Mouse (Mus musculus) hindbrain, embryonic 11.5 days (tissue): ENCODE measurements around the gene Mcl1. TPM values are rescaled to one million over a fixed set of nuclear protein-coding genes. Genes with fewer than 3 reads are reported as not detected.
"Not testable (repeated sequence)": the region's sequence is repeated elsewhere in the genome, so short reads cannot be mapped to it uniquely, and the experiment has no call there.

Experiments used
- ATAC-seq: fragments of 200-750 bp; cut with Nextera tagmentation; 2 replicates; pipeline ENCODE4 v1.8.0; 2017; ENCODE audit warnings: mild to moderate bottlenecking, moderate TSS enrichment, moderate library complexity; ENCODE audit not compliant: low FRiP score
- DNase-seq: peaks from one replicate; pipeline ENCODE4 v3.0.0-alpha.2; 2015; ENCODE audit warnings: low spot score
- H3K27ac ChIP-seq: fragments of 300-500 bp; sonication (generic); 2 replicates; pipeline ENCODE4 v1.5.1; 2014; ENCODE audit warnings: mild to moderate bottlenecking, low read depth, low read length
- H3K27me3 ChIP-seq: fragments of 300-500 bp; sonication (generic); 2 replicates; pipeline ENCODE4 v1.6.1; 2014; ENCODE audit warnings: mild to moderate bottlenecking, low read length, moderate library complexity, mixed read lengths; ENCODE audit not compliant: control insufficient read depth, insufficient read depth
- H3K36me3 ChIP-seq: fragments of 300-500 bp; sonication (generic); 2 replicates; pipeline ENCODE4 v1.6.1; 2014; ENCODE audit warnings: mild to moderate bottlenecking, low read length, moderate library complexity, mixed read lengths; ENCODE audit not compliant: control insufficient read depth, insufficient read depth
- H3K4me1 ChIP-seq: fragments of 300-500 bp; sonication (generic); replicated peaks from 2 replicates; pipeline ENCODE4 v1.6.1; 2014; ENCODE audit warnings: low read length, mixed read lengths; ENCODE audit not compliant: control insufficient read depth, insufficient read depth
- H3K4me2 ChIP-seq: fragments of 300-500 bp; sonication (generic); replicated peaks from 2 replicates; pipeline ENCODE4 v1.6.1; 2014; ENCODE audit warnings: mild to moderate bottlenecking, low read depth, low read length
- H3K4me3 ChIP-seq: fragments of 300-500 bp; sonication (generic); 2 replicates; pipeline ENCODE4 v1.5.1; 2014; ENCODE audit warnings: low read depth, low read length
- H3K9ac ChIP-seq: fragments of 300-500 bp; sonication (generic); 2 replicates; pipeline ENCODE4 v1.6.1; 2014; ENCODE audit warnings: low read depth, low read length
- H3K9me3 ChIP-seq: fragments of 300-500 bp; sonication (generic); 2 replicates; pipeline ENCODE4 v1.6.1; 2016; ENCODE audit warnings: low read length; ENCODE audit not compliant: control insufficient read depth
- WGBS: fragments of 180-500 bp; shearing (Covaris S2); extraction: QIAGEN DNeasy Blood & Tissue Kit; methylation state at CpG from one replicate; pipeline ENCODE4 v1.1.7; 2014; 5-methylcytosine and 5-hydroxymethylcytosine counted together
- polyA plus RNA-seq: library from polyadenylated mRNA; unstranded; fragments of >200 nt; fragmentation: Nextera tagmentation; extraction: Ambion mirVana; gene quantifications from 2 replicates; pipeline ENCODE4 v1.2.1, GENCODE M21; 2014

Gene Mcl1
- polyA plus RNA-seq, 1 experiment from 2014 or later: 76.1 TPM

GRCm38 (mm10) chr3:95652871-95653270 lies 5.7 kb upstream of the Mcl1 start:
- H3K4me2 ChIP-seq: no peak overlapping the region
- no peak for ATAC-seq
- no peak for DNase-seq
- H3K27ac ChIP-seq: no peak overlapping the region
- H3K36me3 ChIP-seq: no peaks in the 10 kb centered on the region
- no peaks in the 10 kb centered on the region for H3K9me3 ChIP-seq
- no peaks in the 10 kb centered on the region for H3K27me3 ChIP-seq
- H3K9ac ChIP-seq: no peak overlapping the region
- no peak overlapping the region for H3K4me3 ChIP-seq
- WGBS: 14% methylated on average over 6 of the region's 6 CpGs
- H3K4me1 ChIP-seq: no peaks in the 10 kb centered on the region

- no peak overlapping the region for H3K4me2 ChIP-seq
- H3K4me3 ChIP-seq: no peak overlapping the region
- no peak overlapping the region for H3K27ac ChIP-seq
- H3K27me3 ChIP-seq: no peaks in the 10 kb centered on the region
- WGBS: 26% methylated on average over 11 of the region's 11 CpGs
- no peaks in the 10 kb centered on the region for H3K4me1 ChIP-seq
- ATAC-seq (no peak), DNase-seq (no peak)
- no peak overlapping the region for H3K9ac ChIP-seq
- H3K9me3 ChIP-seq: no peaks in the 10 kb centered on the region
- no peaks in the 10 kb centered on the region for H3K36me3 ChIP-seq
These were observed 5.0 kb upstream of the Mcl1 start for GRCm38 (mm10) chr3:95653473-95654034.

DNA sequence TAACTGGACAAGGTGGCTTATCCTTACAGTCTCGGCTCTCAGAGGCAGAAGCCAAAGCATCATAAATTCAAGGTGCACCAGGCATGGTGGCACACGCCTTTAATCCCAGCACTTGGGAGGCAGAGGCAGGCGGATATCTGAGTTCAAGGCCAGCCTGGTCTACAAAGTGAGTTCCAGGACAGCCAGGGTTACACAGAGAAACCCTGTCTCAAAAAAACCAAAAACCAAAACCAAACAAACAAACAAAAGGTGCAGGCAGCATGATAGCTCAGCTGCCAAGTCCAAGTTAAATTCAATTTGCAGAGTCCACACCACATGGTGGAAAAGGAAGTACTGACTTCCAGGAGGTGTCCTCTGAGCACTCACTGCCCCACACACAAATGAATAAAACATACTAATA lies 4.2 kb upstream of the Mcl1 start:
- not testable (repeated sequence) for H3K4me3 ChIP-seq, DNase-seq, H3K4me2 ChIP-seq, H3K27me3 ChIP-seq, H3K27ac ChIP-seq, H3K9ac ChIP-seq, H3K4me1 ChIP-seq, ATAC-seq, H3K9me3 ChIP-seq, H3K36me3 ChIP-seq
- WGBS: 91% methylated on average over 3 of the region's 3 CpGs

DNA sequence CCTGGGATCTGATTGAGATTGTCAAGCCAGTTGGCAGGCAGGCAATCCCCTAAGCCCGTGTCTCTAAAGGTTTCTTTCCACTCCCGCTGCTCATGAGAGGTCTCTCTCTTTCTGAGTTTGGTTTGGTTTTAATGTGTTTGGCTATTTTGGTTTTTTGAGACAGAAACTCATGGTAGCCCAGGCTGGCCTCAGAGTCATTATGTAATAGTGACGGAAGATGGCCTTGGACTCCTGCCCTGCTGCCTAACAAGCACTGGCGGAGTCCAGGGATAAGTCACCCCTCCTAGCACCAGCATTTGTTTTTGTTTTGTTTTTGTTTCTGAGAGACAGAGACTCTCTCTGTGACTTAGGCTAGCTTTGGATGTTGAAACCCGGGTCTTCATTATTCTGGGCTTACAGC lies 3.2 kb upstream of the Mcl1 start:
- H3K27me3 ChIP-seq: no peaks in the 10 kb centered on the region
- H3K9ac ChIP-seq: no peak overlapping the region
- H3K4me1 ChIP-seq: no peaks in the 10 kb centered on the region
- no peak for DNase-seq
- H3K9me3 ChIP-seq: no peaks in the 10 kb centered on the region
- H3K36me3 ChIP-seq: no peaks in the 10 kb centered on the region
- no peak overlapping the region for H3K4me3 ChIP-seq
- no peak for ATAC-seq
- 85% methylated on average over 5 of the region's 5 CpGs for WGBS
- no peak overlapping the region for H3K27ac ChIP-seq
- H3K4me2 ChIP-seq: no peak overlapping the region

- Histone ChIP-seq H3K27me3 (no peaks in the 10 kb centered on the region), H3K27ac (no peak overlapping the region), H3K9ac (no peak overlapping the region), H3K4me2 (no peak overlapping the region), H3K36me3 (no peaks in the 10 kb centered on the region), H3K4me1 (peaks cover 3% of the 10 kb centered on the region), H3K9me3 (no peaks in the 10 kb centered on the region), H3K4me3 (no peak overlapping the region)
- ATAC-seq: no peak
- DNase-seq: no peak
- WGBS: 89% methylated on average over 3 of the region's 3 CpGs
These were observed 1.5 kb upstream of the Mcl1 start for GRCm38 (mm10) chr3:95657108-95657507.

- Histone ChIP-seq H3K4me3 (peak overlapping the region; percentile 95; the same call in 1 of the 2 replicates), H3K36me3 (no peaks in the 10 kb centered on the region), H3K27ac (no peak overlapping the region), H3K4me2 (peak overlapping the region; percentile 86), H3K4me1 (peaks cover 3% of the 10 kb centered on the region), H3K27me3 (no peaks in the 10 kb centered on the region), H3K9me3 (no peaks in the 10 kb centered on the region), H3K9ac (peak overlapping the region; percentile 99; the same call in 1 of the 2 replicates)
- WGBS: 91% methylated on average over 3 of the region's 3 CpGs
- no peak for DNase-seq
- no peak for ATAC-seq
These were observed 877 bp upstream of the Mcl1 start for GRCm38 (mm10) chr3:95657711-95658110.

DNA sequence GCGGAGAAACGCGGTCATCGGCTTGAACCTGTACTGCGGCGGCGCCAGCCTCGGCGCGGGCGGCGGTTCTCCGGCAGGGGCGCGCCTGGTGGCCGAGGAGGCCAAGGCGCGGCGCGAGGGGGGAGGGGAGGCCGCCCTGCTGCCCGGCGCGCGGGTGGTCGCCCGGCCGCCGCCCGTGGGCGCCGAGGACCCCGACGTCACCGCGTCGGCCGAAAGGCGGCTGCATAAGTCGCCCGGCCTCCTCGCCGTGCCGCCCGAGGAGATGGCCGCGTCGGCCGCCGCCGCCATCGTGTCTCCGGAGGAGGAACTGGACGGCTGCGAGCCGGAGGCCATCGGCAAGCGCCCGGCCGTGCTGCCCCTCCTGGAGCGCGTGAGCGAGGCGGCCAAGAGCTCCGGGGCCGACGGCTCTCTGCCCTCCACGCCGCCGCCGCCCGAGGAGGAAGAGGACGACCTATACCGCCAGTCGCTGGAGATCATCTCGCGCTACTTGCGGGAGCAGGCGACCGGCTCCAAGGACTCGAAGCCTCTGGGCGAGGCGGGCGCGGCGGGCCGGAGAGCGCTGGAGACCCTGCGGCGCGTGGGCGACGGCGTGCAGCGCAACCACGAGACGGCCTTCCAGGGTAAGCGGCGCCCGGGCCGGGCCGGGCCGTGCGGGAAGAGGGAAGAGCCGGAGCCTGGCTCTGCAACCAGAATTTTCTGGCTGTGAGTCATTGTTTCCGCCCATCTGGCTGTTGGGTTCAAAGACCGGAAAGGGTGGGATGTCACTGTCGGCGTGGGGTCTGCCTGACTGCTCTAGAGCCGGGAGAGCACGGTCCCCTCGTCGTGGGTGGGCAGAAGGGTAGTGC lies 502 bp downstream of the Mcl1 start:
- H3K27ac ChIP-seq: peak overlapping the region; percentile 98
- WGBS: 0% methylated on average over 74 of the region's 113 CpGs
- H3K4me2 ChIP-seq: peak overlapping the region; percentile 86
- H3K4me3 ChIP-seq: peak overlapping the region; percentile 95
- H3K36me3 ChIP-seq: no peaks in the 10 kb centered on the region
- peak; percentile 80 for ATAC-seq
- no peaks in the 10 kb centered on the region for H3K9me3 ChIP-seq
- H3K27me3 ChIP-seq: no peaks in the 10 kb centered on the region
- DNase-seq: peak; percentile 84
- peak overlapping the region; percentile 99 for H3K9ac ChIP-seq
- H3K4me1 ChIP-seq: peaks cover 3% of the 10 kb centered on the region

- Histone ChIP-seq H3K4me1 (peaks cover 3% of the 10 kb centered on the region), H3K9me3 (no peaks in the 10 kb centered on the region), H3K4me3 (peak overlapping the region; percentile 95), H3K36me3 (no peaks in the 10 kb centered on the region), H3K9ac (peak overlapping the region; percentile 99), H3K27ac (peak overlapping the region; percentile 98), H3K27me3 (no peaks in the 10 kb centered on the region), H3K4me2 (peak overlapping the region; percentile 86)
- DNase-seq (no peak), ATAC-seq (no peak)
- 7% methylated on average over 8 of the region's 8 CpGs for WGBS
These were observed 1.4 kb downstream of the Mcl1 start for GRCm38 (mm10) chr3:95659948-95660347.
